Mouse (Mus musculus) left cerebral cortex, postnatal 4 days (tissue): Measurements from ENCODE around the gene Psmd7. TPM values are rescaled to one million over a fixed set of nuclear protein-coding genes. Genes with fewer than 3 reads are reported as not detected.
"Not testable (repeated sequence)": the region's sequence is repeated elsewhere in the genome, so short reads cannot be mapped to it uniquely, and the experiment has no call there.

Experiments used
- DNase-seq: peaks from one replicate; pipeline ENCODE4 v3.0.0-alpha.2; 2022
- intact Hi-C: fragments of 180-260 bp; cut with DNase I; formaldehyde crosslinking; loops from one replicate; pipeline ENCODE4 v1.15.1; 2025
- total RNA-seq, 2 experiments: library from RNA; stranded (reverse); gene quantifications; 2 replicates each; pipeline ENCODE4 v1.2.3; 2021

The Psmd7 gene
- total RNA-seq, result 100 to 1,000 TPM; 118 to 121 TPM

DNA sequence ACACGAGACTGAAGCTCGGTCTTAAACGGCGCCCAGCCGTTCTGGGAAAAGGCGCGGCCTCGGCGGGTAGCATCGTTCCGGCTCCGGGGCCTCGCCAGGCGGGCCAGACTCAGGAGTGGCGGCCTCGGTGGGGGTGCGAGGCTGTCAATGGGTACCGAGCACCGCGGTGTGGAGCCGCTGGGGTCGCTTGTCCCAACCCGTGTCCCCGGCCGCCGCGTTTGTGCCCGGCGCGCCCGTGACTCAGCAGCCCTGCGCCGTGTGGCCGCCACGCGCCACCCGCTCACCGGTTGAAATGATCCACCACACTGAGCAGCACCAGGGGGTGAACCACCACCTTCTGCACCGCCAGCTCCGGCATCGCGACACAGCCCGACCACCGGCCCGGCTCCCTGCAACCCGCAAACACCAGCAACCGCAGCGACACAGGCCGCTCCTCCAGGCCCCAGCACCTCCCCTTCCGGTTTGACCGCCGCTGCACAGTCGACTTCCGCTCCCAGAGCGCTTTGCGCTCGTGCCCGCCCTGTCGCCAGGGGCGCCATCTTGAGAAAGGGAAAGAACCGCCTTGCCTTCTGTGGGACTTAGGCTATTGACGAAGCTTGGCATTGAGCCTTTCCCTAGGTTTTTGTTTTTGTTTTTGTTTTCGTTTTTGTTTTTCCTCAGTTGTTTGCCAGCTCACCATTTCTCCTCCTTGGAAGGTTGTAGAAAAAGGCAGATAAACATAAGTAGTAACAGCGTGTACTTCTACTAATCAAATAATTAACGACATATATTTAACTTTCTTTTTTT is at the start of gene Psmd7:
Gene Psmd7 (minus strand): TSS at position 470 of the 786 bp plus-strand sequence.
- intact Hi-C loops, result no loop called here

DNA sequence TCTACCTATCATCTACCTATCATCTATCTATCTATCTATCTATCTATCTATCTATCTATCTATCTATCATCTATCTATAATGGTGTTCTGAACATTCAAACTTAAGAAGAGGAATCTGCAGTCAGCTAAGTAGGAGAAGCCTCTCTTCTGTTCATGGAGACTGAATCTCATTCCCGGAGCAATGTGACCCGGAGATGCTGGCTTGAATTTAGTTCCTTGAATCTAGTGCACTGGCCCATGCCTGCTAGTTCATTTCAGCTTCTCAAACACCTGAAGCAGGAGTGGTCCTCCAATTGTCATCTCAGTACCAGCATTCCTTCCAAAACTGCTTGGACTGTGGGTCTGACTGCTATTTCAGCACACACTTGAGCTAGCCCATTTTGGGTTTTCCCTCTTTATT is 45.5 kb upstream of the Psmd7 start:
- intact Hi-C loops, result no loop called here
- DNase-seq, result no peak

More for the DNA sequence above, at the start of gene Psmd7:
- DNase-seq, result peak; percentile 96

DNA sequence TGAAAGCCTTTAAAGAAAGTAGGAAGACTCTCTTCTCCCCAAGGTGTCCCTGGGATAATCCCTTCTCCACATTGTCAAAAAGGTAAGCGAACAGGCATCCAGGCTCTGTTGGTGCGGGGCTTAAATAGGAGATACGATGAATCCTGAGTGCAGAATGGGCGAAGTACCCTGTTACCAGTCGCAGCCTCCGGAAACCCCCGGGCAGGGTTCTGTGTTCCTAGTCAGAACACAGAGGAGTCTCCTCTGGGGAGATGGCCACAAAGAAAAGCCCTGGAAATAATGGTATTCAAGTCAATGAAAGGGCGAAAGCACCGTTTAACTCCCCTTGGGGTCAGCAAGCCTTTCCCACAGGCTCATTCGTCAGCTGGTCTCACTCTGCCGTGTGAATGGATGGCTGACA is 41.4 kb upstream of the Psmd7 start:
- no peak for DNase-seq

DNA sequence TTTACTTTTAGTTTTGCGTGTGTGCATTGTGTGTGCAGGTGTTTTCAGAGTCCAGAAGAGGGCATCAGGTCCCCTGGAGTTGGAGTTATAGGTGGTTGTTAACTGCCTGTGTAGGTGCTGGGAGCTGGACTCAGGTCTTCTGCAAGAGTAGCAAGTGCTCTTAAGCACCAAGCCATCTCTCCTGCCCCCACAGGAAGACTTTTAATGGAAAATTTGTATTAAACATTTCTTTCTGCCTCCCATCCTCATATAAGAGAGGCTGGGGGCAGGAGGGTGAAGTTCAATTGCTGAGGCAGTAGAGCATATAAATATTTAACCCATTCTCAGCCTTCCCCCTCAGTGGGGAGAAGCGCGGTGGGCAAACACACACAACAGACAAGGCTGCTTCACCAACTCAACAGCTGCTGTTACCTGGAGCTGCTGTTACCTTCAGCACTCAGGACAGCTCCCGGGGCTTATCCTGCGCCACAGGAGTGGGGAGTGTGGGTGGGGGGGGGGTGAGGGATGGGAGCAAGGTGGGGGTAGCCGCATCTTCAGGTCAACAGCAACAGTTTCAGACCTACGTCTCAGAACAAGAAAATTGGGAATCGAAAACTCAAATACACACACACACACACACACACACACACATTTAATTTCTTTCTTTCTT is 40.4 kb upstream of the Psmd7 start:
- DNase-seq, result no peak
- intact Hi-C loops, result no loop called here

More for the DNA sequence above, 41.4 kb upstream of the Psmd7 start:
- intact Hi-C loops, result no loop called here

DNA sequence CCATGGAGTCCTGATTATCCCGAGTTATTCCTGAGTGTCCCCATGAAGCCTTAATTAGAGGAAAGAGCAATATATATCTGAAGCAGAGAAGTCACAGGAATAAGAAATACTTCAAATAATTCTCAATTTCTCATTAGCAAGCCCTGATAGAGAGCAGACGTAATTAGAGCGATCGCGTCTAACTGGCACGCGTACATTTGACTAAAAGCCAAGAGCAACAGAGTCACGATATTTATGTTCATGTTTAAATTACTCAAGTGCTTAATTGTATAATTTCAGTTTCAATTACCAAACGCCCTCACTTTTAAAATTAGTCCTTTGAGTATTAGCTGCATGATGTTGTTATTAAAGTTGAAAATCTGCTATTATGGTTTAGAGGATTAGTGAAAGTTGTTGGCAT is 39.6 kb upstream of the Psmd7 start:
- no peak for DNase-seq
- intact Hi-C loops, result no loop called here

DNA sequence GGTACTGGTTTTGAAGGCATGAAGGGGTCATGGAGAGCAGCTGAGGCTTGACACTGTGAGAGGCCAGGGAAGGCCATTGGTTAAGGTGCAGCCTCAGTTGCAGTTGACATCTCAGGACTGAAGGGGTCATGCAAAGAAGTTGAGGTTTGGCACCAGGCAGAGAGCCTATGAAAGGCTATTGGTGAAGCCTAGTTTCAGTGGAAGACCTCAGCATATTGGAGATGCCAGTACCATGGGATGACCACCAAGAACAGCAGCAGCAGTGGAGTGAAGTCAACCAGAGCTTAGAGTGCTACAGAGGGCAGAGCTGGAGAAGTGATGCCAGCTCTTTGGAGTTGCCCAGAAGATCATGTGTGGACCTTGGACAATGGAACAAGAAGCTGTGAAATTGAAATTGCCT is 36.0 kb upstream of the Psmd7 start:
- DNase-seq, intact Hi-C loops: not testable (repeated sequence)

DNA sequence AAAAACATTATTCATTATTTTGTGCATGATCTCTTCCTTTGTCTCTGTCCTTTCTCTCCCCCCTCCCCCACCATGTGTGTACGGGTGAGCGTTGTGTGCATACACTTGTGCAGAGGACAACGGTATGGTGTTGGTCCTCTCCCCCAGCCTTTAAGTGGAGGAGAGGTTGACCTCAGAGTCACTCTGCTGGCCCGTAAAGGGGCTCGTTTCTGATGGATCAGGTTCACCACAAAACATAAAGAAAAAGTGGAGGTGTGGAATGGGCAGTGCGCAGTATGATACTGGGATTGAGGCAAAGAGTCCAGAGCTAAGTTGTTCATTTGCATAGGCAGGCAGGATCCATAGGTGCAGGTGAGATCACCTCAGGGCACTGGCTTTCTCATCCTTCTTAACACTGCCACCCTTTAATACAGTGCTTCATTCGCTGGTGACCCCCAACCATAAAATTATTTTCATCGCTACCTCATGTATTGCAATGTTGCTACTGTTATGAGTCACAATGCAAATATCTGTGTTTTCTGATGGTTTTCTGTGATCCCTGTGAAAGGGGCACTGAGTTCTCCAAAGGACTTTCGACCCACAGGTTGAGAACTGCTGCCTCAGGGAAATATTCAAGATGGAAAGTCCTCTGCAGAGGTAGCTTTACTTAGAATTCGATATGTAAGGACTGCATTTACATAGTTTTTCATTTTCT is 33.8 kb upstream of the Psmd7 start:
- intact Hi-C loops, result no loop called here
- no peak for DNase-seq

DNA sequence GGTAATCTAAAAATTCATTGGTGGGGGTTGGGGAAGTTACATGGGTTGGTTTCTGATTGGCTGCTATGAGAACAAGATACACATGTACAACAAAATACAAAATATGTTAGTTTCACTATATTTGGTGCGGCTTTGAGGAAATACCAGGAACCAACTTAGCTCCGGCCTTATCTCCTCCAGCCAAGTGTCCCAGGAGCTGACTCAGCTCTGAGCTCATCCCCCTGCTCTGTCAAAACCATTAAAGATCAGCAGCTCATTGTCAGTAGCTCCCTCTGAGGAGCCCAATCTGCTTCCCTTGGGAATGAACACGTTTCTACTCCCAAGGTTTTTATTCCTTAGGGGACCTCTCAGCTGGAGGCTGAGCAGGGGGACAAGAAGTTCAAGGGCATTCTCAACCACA is 32.9 kb upstream of the Psmd7 start:
- intact Hi-C loops, result no loop called here
- no peak for DNase-seq

DNA sequence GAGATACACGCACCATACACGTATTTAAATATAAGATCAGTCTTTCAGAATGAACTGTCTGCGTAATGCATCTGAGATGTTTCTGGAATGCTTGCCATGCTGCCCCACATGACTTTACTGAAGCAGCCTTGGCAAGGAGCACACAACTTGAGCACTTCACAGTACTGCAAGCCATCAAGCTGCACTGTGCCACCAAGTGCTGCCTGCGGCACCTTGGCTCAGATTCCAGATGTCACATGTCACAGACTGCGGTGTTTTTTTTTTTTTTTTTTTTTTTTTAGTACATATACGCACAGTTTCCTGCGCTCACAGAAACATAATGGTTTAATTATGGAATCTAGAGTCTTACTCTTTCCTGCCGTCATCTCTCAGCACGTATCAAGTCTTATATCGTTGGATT is 30.2 kb upstream of the Psmd7 start:
- DNase-seq, result no peak
- intact Hi-C loops, result no loop called here

DNA sequence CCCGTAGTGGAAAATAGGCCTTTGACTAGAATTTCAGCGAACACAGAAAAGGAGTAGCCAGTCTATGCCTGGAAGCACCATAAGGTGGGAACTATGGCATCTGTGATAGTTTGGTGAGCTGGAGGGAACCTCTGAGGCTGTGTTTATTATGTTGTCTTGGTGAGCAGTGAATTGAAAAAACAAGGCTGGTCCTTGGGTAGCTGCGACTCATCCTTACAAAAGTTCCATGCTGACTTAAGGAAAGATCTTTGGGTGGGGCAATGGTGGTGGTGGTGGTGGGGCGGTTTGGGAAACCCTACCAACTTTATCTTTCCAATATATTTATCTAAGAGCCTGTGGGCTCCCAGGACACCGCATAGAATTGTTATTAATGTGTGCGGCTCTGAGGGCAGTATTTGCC is 25.1 kb upstream of the Psmd7 start:
- DNase-seq, result no peak
- intact Hi-C loops, result no loop called here

DNA sequence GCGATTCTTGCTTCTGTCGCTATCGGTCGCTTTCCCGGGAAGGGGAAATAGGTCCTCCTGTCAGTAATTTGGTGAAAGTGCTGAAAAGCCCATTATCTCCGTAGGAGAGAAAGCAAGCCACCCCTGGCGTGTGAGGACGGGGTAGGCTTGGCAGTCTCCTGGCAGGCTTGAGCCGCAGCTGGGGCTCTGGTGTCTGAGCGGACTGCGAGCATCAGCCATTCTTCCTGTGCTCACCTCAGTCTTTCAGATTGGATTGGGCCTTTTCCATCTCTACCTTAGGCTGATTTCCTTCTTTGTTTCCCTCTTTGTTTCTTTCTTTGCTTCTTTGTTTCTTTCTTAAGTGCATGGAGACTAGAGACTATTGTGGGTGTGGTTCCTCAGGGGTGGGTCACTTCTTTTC is 22.6 kb upstream of the Psmd7 start:
- intact Hi-C loops, result no loop called here
- DNase-seq, result no peak

DNA sequence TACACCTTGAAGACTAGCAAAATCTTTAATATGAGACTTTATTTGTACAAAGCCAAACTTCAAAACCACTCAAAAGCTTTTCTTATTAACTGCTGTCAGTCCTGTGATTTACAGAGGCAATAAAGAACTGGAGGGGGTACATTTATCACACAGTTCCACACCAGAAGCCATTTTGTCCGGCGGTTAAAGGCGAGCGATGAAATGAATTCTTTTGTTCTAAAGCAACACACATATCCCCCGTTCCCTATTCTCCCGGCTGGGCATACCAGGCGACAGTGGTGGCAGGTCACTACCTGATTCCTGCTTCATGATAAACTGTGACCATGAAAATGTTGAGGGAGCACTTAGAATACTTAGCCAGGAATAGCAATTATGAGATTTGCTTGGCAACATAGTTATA is 20.5 kb upstream of the Psmd7 start:
- intact Hi-C loops, result loop anchor here (10.0 kb wide), 1 partner anchor 206 kb away; no protein-coding TSS in a partner anchor
- no peak for DNase-seq

DNA sequence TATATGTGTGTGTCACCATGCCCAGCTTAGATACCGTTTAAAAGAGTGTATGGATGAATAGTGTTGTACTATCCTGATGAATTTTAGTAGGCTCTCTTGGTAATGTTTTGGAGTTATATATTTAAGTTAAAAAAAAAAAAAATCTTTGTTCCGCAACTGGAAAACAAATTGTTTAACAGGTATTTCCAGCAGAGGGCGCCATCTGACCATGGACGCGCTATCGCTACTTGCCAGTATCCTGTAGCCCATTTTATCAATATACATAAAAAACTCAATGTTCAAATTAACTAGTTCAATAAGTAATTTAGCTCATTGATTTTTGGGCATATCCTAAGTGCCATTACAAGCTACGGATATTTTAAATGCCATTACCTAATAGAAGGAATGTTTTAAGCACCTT is 14.8 kb upstream of the Psmd7 start:
- DNase-seq, result peak; percentile 76
- intact Hi-C loops, result loop anchor here (10.0 kb wide), 1 partner anchor 212 kb away; no protein-coding TSS in a partner anchor

DNA sequence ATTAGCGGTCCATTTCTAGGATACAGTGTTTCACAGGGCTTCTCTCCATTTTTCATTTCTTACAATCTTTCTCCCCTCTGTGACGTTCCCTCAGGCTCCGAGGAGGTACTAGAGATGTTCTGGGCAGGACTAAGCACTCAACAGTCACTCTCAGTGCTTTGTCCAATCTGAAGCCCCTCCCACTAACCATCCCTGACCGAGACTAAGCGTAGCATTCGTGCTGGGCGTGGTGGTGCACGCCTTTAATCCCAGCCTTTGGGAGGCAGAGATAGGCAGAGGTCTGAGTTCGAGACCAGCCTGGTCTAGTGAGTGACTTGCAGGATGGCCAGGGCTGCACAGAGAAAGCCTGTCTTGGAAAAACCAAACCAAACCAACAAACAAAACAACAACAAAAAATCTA is 11.4 kb upstream of the Psmd7 start:
- no peak for DNase-seq
- intact Hi-C loops, result loop anchor here (10.0 kb wide), 1 partner anchor 215 kb away; no protein-coding TSS in a partner anchor

DNA sequence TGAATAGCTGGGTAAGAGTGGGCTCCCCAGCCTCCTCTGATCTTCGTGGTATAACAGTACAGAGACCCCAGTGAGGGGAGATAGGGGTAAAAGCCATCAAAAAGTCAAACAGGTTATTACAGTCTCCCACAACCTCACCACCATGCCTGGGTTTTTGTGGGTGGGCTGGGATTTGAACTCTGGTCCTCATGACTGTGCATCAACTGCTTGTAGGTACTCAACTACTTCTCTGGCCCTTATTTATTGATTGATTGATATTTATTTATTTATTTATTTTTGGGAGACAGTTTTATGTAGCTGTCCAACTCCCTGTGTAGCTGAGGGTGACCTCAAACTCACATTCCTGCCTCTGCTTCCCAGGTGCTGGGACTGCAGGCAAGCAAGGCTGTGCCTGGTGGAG is 9.5 kb upstream of the Psmd7 start:
- intact Hi-C loops, result no loop called here
- DNase-seq, result no peak

DNA sequence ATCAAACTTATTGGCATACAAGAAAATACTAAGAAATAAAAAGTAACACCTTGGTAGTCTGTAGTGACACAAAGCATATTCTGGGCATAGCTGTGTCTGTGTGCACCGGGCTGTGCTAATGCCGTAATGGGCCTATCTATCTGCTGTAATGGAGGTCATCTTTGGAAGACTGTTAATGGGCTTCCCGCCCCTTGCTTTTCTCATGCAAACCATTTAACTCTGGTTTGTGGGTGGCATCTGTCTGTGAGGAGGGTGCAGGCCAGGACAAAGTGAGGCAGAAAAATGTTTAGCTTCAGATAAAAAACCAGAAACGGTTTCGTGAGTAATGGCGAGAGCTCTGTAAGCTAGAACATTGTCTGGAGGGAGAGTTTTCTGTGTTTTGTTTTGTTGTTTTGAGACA is 6.6 kb upstream of the Psmd7 start:
- no peak for DNase-seq
- intact Hi-C loops, result no loop called here

DNA sequence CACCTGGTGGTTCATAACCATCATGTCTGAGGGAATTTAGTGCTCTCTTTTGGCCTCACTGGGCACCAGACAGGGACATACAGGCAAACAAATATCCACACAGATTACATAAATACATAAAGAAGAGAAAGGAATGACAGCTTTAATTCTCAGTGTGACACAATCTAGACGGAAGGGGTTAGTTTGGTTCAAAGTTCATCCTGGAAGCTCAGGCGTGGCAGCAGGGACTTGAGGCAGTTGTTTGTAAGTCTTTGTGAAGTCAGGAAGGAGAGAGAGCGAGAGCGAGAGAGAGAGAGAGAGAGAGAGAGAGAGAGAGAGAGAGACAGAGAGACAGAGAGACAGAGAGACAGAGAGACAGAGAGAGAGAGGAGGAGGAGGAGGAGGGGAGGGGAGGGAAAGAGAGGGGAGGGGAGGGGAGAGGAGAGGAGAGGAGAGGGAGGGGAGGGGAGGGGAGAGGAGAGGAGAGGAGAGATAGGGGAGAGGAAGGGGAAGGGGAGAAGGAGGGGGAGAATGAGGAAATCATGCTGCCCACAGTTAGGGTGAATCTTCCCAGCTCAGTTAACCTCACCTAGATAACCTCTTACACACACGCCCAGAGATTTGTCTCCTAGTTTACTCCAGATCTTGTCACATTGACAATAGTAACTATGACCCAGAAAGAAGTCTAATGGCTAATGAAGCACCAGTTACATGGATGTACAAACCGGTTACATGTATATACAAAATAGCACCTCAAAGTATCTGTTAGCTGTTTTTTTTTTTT is 5.9 kb upstream of the Psmd7 start:
- no peak for DNase-seq
- intact Hi-C loops, result no loop called here

DNA sequence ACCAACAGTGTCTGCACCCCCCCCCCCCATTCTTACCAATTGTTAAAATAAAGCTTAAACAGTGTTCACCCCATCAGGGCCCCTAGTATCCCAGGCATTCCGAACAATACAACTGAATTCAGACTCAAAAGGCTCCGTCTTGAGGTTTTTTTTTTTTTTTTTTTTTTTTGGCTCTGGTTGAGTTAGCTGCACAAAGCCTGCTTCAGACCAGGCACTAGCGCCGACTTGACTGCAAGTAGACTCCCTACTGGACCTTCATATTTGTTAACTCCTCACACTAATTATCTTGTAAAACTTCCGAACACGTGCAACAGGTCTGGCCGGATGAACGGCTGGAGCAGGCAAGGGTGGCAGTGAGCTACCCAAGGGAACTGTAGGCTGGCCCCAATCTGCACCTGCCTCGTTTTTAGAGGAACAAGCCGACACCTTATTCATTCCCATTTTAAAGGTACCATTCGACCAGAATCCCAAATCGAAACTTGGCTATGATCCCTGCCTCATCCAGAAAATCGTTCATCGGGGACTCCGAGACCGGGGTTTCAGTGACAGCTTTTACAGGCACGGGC is 752 bp downstream of the Psmd7 start:
- intact Hi-C loops, result no loop called here

DNA sequence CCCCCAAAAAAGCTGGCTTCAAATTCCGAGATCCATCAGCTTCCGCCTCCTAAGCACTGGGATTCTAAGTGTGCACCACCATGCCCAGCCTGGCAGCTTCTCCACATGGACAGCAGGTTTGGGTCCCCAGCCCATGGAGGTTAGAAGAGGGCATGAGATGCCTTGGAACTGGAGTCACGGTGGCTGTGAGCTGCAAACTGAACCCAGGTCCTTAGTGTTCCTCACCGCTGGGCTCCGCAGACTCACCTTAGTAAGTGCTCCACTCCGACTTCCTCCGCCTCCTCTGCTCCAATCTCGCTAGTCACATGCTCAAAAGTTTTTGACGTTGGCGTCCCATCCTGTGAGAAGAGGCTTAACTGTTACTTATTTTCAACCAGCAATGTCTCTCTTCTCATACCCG is 6.1 kb downstream of the Psmd7 start:
- no peak for DNase-seq
- intact Hi-C loops, result no loop called here

More for the DNA sequence above, 752 bp downstream of the Psmd7 start:
- DNase-seq, result peak; percentile 12

DNA sequence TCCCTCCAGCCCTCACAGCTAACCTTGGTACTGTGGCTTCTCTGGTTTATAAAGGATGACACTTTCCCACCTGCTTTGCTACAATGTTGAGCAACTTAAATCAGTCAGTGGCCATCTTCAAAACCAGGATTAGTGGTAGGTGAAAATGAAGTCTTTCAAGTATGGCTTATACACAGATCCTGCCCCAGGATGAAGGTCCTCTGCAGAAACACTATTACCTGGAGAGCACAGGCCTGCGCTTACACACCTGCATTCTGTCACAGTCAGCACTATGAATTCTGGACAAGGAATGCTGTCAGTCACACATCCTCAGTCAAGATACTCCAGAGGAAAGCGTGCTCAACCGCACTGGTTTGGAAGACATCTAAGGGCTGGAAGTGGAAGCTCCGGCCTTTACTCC is 6.7 kb downstream of the Psmd7 start:
- intact Hi-C loops, result no loop called here
- no peak for DNase-seq

DNA sequence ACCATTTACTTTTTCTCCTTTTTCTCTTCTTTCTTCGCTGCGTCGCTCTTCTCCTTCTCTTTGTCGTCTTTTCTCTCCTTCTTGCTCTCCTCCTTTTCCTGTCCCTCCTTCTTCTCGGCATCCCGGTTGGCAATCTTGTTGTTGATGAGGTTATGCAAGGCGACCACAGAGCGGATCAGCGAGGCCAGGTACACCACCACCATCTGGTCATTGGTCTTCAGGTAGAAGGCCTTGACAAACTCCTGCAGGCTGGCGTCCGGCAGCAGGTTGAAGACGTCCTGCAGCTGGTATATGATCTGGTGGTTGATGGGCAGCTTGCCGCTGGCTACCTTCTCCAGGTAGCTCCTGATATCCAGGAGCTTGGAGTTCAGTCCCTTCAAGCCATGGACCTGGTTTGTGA is 7.4 kb downstream of the Psmd7 start:
- no peak for DNase-seq
- intact Hi-C loops, result no loop called here
